Mouse (Mus musculus) stomach, embryonic 14.5 days (tissue): ENCODE measurements around the gene Rara. TPM values are rescaled to one million over a fixed set of nuclear protein-coding genes. Genes with fewer than 3 reads are reported as not detected.

Source experiments
- ATAC-seq: fragments of 200-750 bp; cut with Nextera tagmentation; 2 replicates; pipeline ENCODE4 v1.8.0; 2017; ENCODE audit warnings: low read depth, moderate TSS enrichment; ENCODE audit not compliant: insufficient number of reproducible peaks, insufficient read depth, low FRiP score
- H3K27ac ChIP-seq: fragments of 300-500 bp; sonication (generic); 2 replicates; pipeline ENCODE4 v1.5.1; 2014; ENCODE audit warnings: mild to moderate bottlenecking, low read length, moderate library complexity, mixed read lengths
- H3K27me3 ChIP-seq: fragments of 300-500 bp; sonication (generic); 2 replicates; pipeline ENCODE4 v1.6.1; 2014; ENCODE audit warnings: low read length, control low read depth, mixed read lengths; ENCODE audit not compliant: control insufficient read depth, insufficient read depth
- H3K36me3 ChIP-seq: fragments of 300-500 bp; sonication (generic); 2 replicates; pipeline ENCODE4 v1.6.1; 2014; ENCODE audit warnings: mild to moderate bottlenecking, control low read depth, low read length, moderate library complexity, mixed read lengths; ENCODE audit not compliant: control insufficient read depth, insufficient read depth
- H3K4me1 ChIP-seq: fragments of 300-500 bp; sonication (generic); 2 replicates; pipeline ENCODE4 v1.6.1; 2014; ENCODE audit warnings: low read length, control low read depth, mixed read lengths; ENCODE audit not compliant: control insufficient read depth, insufficient read depth
- H3K4me2 ChIP-seq: fragments of 300-500 bp; sonication (generic); replicated peaks from 2 replicates; pipeline ENCODE4 v1.6.1; 2014; ENCODE audit warnings: low read depth, low read length, control low read depth
- H3K4me3 ChIP-seq: fragments of 300-500 bp; sonication (generic); 2 replicates; pipeline ENCODE4 v1.5.1; 2014; ENCODE audit warnings: low read depth, low read length, control low read depth
- H3K9ac ChIP-seq: fragments of 300-500 bp; sonication (generic); replicated peaks from 2 replicates; pipeline ENCODE4 v1.6.1; 2014; ENCODE audit warnings: low read depth, mild to moderate bottlenecking, control low read depth, low read length, moderate library complexity, mixed read lengths
- H3K9me3 ChIP-seq: fragments of 300-500 bp; sonication (generic); 2 replicates; pipeline ENCODE4 v1.6.1; 2016; ENCODE audit warnings: low read depth, low read length, control low read depth; ENCODE audit not compliant: control insufficient read depth
- WGBS: fragments of 180-500 bp; shearing (Covaris S2); extraction: QIAGEN DNeasy Blood & Tissue Kit; methylation state at CpG from one replicate; pipeline ENCODE4 v1.1.7; 2014; 5-methylcytosine and 5-hydroxymethylcytosine counted together
- polyA plus RNA-seq: library from polyadenylated mRNA; unstranded; fragments of >200 nt; fragmentation: Nextera tagmentation; extraction: Ambion mirVana; gene quantifications from 2 replicates; pipeline ENCODE4 v1.2.1, GENCODE M21; 2014

Rara gene
- polyA plus RNA-seq, 1 experiment from 2014 or later, result 54.0 TPM

- H3K4me3 ChIP-seq, result no peak overlapping the region
- H3K9ac ChIP-seq, result no peak overlapping the region
- 6% methylated on average over 10 of the region's 10 CpGs for WGBS
Observed at GRCm38 (mm10) chr11:98925265-98925721, 2.3 kb upstream of the Rara start.

GRCm38 (mm10) chr11:98925868-98926311, 1.7 kb upstream of the Rara start:
- H3K4me2 ChIP-seq, result peak overlapping the region; percentile 38
- 3% methylated on average over 12 of the region's 12 CpGs for WGBS
- peak overlapping the region; percentile 8 for H3K4me3 ChIP-seq
- H3K4me1 ChIP-seq, result peaks cover 70% of the 10 kb centered on the region
- H3K9me3 ChIP-seq, result no peaks in the 10 kb centered on the region
- no peaks in the 10 kb centered on the region for H3K27me3 ChIP-seq
- ATAC-seq, result peak; percentile 26; the same call in 1 of the 2 replicates
- H3K27ac ChIP-seq, result peak overlapping the region; percentile 96
- H3K9ac ChIP-seq, result 0 out of 2 replicates have a peak overlapping the region, but pooled peaks have one; percentile 8
- H3K36me3 ChIP-seq, result peaks cover 5% of the 10 kb centered on the region; the same call in 1 of the 2 replicates

More at GRCm38 (mm10) chr11:98925265-98925721, 2.3 kb upstream of the Rara start:
- Histone ChIP-seq H3K36me3 (peaks cover 7% of the 10 kb centered on the region; the same call in 1 of the 2 replicates), H3K9me3 (no peaks in the 10 kb centered on the region), H3K4me2 (peak overlapping the region; percentile 38), H3K27ac (peak overlapping the region; percentile 96), H3K27me3 (no peaks in the 10 kb centered on the region), H3K4me1 (peaks cover 64% of the 10 kb centered on the region)
- 0 out of 2 replicates have a peak, but pooled peaks have one; percentile 6 for ATAC-seq

DNA sequence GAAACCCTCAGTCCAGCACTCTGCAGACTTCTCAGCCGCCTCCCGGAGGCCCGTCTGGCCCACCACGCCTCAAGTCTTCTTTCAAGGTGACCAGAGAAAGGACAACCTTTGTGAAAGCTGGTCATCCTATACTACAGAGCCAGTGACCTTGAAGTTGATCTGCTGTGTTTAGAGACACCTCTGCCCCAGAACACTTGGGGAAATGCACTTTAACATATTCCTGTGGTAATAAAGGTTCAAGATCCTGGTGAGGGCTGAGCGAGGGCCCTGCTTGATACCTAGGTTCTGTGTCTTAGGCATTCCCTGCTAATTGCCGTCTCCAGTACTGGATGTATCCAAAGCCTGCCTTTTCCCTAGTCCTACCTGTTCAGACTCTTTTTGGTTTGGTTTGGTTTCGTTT, 1.1 kb upstream of the Rara start:
- Histone ChIP-seq H3K4me2 (no peak overlapping the region), H3K4me3 (no peak overlapping the region), H3K36me3 (no peaks in the 10 kb centered on the region), H3K4me1 (peaks cover 77% of the 10 kb centered on the region), H3K9me3 (no peaks in the 10 kb centered on the region), H3K27me3 (no peaks in the 10 kb centered on the region), H3K27ac (peak overlapping the region; percentile 96; the same call in 1 of the 2 replicates), H3K9ac (no peak overlapping the region)
- ATAC-seq, result no peak
- 66% methylated on average over 7 of the region's 7 CpGs for WGBS

DNA sequence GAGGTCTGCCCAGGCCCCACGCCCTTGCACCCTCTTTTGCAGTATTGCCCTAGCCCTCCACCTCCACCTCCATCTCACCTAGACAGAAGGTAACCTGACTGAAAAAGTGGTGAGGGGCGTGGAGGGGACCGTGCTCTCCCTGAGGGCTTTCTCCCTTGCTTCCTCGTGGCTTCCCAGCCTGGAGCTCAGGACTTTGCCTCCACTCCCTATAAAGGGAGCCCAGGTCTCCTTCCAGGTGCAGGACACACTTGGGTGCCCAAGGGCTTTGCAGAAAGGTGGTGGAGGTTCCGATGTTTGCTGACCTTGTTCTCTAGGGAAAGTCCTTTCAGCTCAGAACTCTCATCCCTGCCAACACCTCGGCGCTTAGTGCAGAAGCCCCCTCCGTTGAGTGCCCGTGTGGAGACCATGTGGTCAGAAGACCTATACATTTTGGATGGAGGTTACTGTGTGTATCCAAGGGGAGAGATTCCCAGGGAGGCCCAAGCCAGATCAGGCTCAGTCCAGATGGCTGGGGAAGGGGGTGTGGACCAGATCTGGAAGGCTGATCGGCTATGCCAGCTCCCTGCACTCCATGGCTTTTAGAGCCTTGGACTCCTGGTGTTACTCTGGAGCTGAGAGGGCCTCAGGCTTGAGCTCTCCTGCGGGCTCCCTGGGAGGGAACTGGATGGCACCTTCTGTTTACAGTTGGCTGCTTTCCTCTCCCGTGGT, 722 bp downstream of the Rara start:
- no peaks in the 10 kb centered on the region for H3K36me3 ChIP-seq
- H3K9me3 ChIP-seq, result no peaks in the 10 kb centered on the region
- 8% methylated on average over 12 of the region's 12 CpGs for WGBS
- no peak for ATAC-seq
- H3K9ac ChIP-seq, result peak overlapping the region; percentile 72
- H3K4me3 ChIP-seq, result peak overlapping the region; percentile 53
- H3K27me3 ChIP-seq, result no peaks in the 10 kb centered on the region
- H3K27ac ChIP-seq, result peak overlapping the region; percentile 49
- peak overlapping the region; percentile 87 for H3K4me2 ChIP-seq
- peaks cover 91% of the 10 kb centered on the region for H3K4me1 ChIP-seq

DNA sequence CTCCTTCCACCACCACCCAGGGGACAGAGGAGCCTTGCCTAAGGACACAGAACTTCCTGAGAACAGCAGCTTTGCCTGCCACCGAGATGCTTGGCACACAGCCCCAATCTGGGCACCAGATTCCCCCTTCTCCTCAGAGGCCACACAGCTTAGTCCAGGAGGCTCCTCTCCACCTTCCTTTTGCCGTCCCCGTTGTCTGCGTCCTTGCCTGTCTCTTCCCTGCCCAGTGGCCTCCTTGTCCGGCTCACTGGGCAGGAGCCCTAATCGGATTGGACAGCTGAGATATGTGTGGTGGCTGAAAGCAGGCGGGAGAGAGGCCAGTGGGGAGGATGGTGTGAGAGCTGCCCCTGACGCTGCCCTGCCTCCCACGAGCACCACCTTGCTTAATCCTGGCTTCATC, 1.9 kb downstream of the Rara start:
- Histone ChIP-seq H3K4me3 (peak overlapping the region; percentile 53; the same call in 1 of the 2 replicates), H3K27ac (peak overlapping the region; percentile 87; the same call in 1 of the 2 replicates), H3K36me3 (no peaks in the 10 kb centered on the region), H3K9ac (peak overlapping the region; percentile 15; the same call in 1 of the 2 replicates), H3K27me3 (no peaks in the 10 kb centered on the region), H3K9me3 (no peaks in the 10 kb centered on the region), H3K4me2 (peak overlapping the region; percentile 87), H3K4me1 (peaks cover 84% of the 10 kb centered on the region)
- 15% methylated on average over 9 of the region's 9 CpGs for WGBS
- no peak for ATAC-seq

- no peaks in the 10 kb centered on the region for H3K36me3 ChIP-seq
- peak overlapping the region; percentile 87 for H3K27ac ChIP-seq
- H3K4me3 ChIP-seq, result no peak overlapping the region
- 0 out of 2 replicates have a peak overlapping the region, but pooled peaks have one; percentile 15 for H3K9ac ChIP-seq
- H3K4me1 ChIP-seq, result peaks cover 78% of the 10 kb centered on the region
- ATAC-seq, result no peak
- peak overlapping the region; percentile 87 for H3K4me2 ChIP-seq
- no peaks in the 10 kb centered on the region for H3K27me3 ChIP-seq
- H3K9me3 ChIP-seq, result no peaks in the 10 kb centered on the region
- 43% methylated on average over 7 of the region's 7 CpGs for WGBS
Observed at GRCm38 (mm10) chr11:98930127-98930601, 2.5 kb downstream of the Rara start.

- peaks cover 76% of the 10 kb centered on the region for H3K4me1 ChIP-seq
- H3K27me3 ChIP-seq, result no peaks in the 10 kb centered on the region
- 0 out of 2 replicates have a peak overlapping the region, but pooled peaks have one; percentile 2 for H3K9ac ChIP-seq
- no peak for ATAC-seq
- no peak overlapping the region for H3K4me3 ChIP-seq
- WGBS, result 23% methylated on average over 10 of the region's 10 CpGs
- H3K9me3 ChIP-seq, result no peaks in the 10 kb centered on the region
- peak overlapping the region; percentile 87 for H3K27ac ChIP-seq
- H3K36me3 ChIP-seq, result no peaks in the 10 kb centered on the region
- H3K4me2 ChIP-seq, result peak overlapping the region; percentile 87; the same call in 1 of the 2 replicates
Observed at GRCm38 (mm10) chr11:98930773-98931512, 3.3 kb downstream of the Rara start.
